Mouse (Mus musculus) erythroblast, embryonic 14.5 days (primary cell): ENCODE measurements around the gene Arhgap35.

Experiments
- GATA1 ChIP-seq: IDR thresholded peaks from 2 replicates; pipeline ENCODE4 v1.6.1; 2012; ENCODE audit warnings: low read length, inconsistent platforms, mixed read lengths
- TAL1 ChIP-seq: IDR thresholded peaks from 3 replicates; pipeline ENCODE4 v1.6.1; 2012; ENCODE audit warnings: low read length, inconsistent platforms, mixed read lengths

DNA sequence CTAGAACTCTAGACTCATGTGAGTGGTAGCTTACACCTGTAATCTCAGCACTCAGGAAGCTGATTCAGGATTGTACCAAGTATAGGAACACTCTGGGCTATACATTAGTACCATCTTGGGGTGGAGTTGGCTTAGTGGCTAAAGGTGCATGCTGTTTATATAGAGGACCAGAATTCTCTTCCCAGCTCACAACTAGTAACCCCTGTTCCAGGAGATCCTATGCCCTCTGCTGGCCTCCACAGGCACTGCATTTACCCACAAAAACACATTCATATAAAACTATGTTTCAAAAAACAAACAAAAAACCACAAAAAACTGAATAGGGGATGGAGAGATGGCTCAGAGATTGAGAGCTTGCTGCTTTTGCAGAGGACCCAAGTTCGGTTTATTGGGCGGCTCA is 121.4 kb downstream of the Arhgap35 start:
- TF ChIP-seq GATA1 (no peak), TAL1 (no peak)
